Mouse (Mus musculus): ENCODE measurements around the gene Ina.

Gene Ina

DNA sequence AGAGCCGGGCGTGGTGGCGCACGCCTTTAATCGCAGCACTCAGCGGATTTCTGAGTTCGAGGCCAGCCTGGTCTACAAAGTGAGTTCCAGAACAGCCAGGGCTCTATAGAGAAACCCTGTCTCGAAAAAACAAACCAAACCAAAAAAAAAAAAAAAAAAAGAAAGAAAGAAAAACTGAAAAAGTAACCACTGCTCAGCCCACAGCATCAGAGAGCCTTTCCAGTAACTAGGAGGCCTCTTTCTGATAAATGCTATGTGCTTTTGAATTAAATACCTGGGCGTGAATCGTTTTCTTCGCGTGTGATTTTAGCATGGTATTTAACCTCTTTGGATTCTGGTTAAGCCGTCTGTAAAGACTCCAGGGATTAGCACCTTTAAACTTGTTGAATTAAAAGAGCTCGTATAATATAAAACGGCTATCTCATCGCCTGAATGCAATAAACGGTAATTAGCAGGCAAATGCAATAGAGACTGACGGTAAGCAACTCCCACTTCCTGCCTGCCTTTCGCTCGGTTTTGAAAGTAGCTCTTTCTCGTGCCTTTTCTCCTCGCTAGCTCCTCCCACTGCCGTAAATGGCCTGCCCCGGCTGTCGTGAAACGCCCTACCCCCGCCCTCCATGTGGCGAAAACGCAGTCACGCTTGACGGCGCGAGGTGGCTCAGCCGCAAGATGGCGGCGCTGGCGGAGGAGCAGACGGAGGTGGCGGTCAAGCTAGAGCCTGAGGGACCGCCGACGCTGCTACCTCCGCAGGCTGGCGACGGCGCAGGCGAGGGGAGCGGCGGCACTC lies 52.8 kb downstream of the Ina start, which contains the start of gene Taf5:
Taf5 (plus strand) TSS at position 651 of the 787 bp plus-strand sequence.
- peak; percentile 98 for DNase-seq

- DNase-seq = peak; percentile 87 to 91
Observed at GRCm38 (mm10) chr19:47067924-47068611, 53.6 kb downstream of the Ina start.

Data from thymus, postnatal 36 days (tissue).